15 mouse cellular contexts compared by ENCODE assay signal in the genomic region with DNA sequence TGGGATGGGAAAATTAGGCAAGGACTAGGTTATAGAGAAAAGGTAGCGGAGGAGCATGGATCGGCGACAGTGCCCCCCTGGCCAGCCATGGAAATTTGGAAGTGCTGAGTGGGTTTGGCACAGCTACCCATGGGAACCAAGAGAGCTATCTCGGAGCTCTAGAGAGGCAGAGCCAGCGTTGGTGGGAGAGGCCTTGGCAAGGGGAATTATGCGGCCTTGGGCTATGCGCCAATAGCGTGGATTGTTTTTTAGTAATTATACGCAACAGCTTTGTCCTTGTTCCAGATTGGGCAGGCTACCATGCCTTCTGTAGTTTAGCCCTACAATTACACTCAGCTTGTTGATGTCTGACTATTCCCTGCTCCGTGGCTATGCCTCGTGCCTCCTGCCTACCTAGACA. TPM values are rescaled to one million over a fixed set of nuclear protein-coding genes. Genes with fewer than 3 reads are reported as not detected.
A peak's percentile ranks its signal among the peaks of the same experiment; 100 is the strongest.
DNase-seq lines count a peak whose midpoint lies in the region; ATAC-seq and TF ChIP-seq lines count a peak whose summit lies in the region.
"Had no signal": no experiment of that assay in that cellular context is flagged by ENCODE, and none has a peak within 500 bp of the region (broad histone marks: within the 10 kb centered on the region; RNA-seq: fewer than 3 reads in every experiment).

No protein-coding gene starts in this region.

- no peak for TF ChIP-seq CTCF in forebrain, postnatal 0 days (IDR thresholded peaks at IDR 0.05; ENCODE audit: low read depth)

- no peak overlapping the region for H3K27ac ChIP-seq in forebrain, embryonic 14.5 days (ENCODE audit: low read depth, low read length)
- H3K27ac ChIP-seq in forebrain, embryonic 10.5 days: no peak overlapping the region
- no peak overlapping the region for H3K27ac ChIP-seq in forebrain, postnatal 0 days (ENCODE audit: low read depth, low read length)
- H3K27ac ChIP-seq in heart, embryonic 10.5 days: no peak overlapping the region
- H3K27ac ChIP-seq: embryonic facial prominence, embryonic 13.5 days; heart, embryonic 13.5 days; hindbrain, embryonic 14.5 days; kidney, embryonic 15.5 days; macrophage had no signal

- H3K4me1 ChIP-seq in forebrain, embryonic 14.5 days (ENCODE audit: control insufficient read depth, insufficient read depth, low read length): no peaks in the 10 kb centered on the region
- no peaks in the 10 kb centered on the region for H3K4me1 ChIP-seq in forebrain, embryonic 10.5 days
- H3K4me1 ChIP-seq in forebrain, postnatal 0 days (ENCODE audit: insufficient read depth): no peaks in the 10 kb centered on the region
- no peaks in the 10 kb centered on the region for H3K4me1 ChIP-seq in heart, embryonic 10.5 days
- H3K4me1 ChIP-seq: embryonic facial prominence, embryonic 13.5 days; heart, embryonic 13.5 days; kidney, embryonic 15.5 days had no signal

- no peak overlapping the region for H3K4me2 ChIP-seq in forebrain, embryonic 14.5 days (ENCODE audit: low read length)
- H3K4me2 ChIP-seq in forebrain, postnatal 0 days (ENCODE audit: low read depth): no peak overlapping the region
- H3K4me2 ChIP-seq: embryonic facial prominence, embryonic 13.5 days; heart, embryonic 13.5 days; hindbrain, embryonic 14.5 days; kidney, embryonic 15.5 days; liver, embryonic 11.5 days had no signal

- H3K36me3 ChIP-seq in forebrain, embryonic 14.5 days (ENCODE audit: control insufficient read depth, insufficient read depth, low read length): no peaks in the 10 kb centered on the region
- H3K36me3 ChIP-seq in forebrain, embryonic 10.5 days (replicated peaks): no peaks in the 10 kb centered on the region
- H3K36me3 ChIP-seq in forebrain, postnatal 0 days (ENCODE audit: insufficient read depth): no peaks in the 10 kb centered on the region
- H3K36me3 ChIP-seq in heart, embryonic 10.5 days: no peaks in the 10 kb centered on the region
- H3K36me3 ChIP-seq: embryonic facial prominence, embryonic 13.5 days; heart, embryonic 13.5 days; kidney, embryonic 15.5 days had no signal

- peak; percentile 72 for DNase-seq in forebrain, embryonic 14.5 days (ENCODE audit: low spot score)
- DNase-seq in forebrain, embryonic 10.5 days (ENCODE audit: extremely low spot score, low spot score): no peak
- peak; percentile 68 for DNase-seq in ovary, adult 18-20 months (ENCODE audit: low spot score)
- DNase-seq in ovary, postnatal 10 days (ENCODE audit: low spot score): no peak
- peak; percentile 74 for DNase-seq in forebrain, postnatal 0 days
- no peak for DNase-seq in B cell, adult 2 months
- DNase-seq in heart, embryonic 10.5 days (ENCODE audit: low spot score): no peak
- DNase-seq: cerebellum, adult 9-11 months; thymus, postnatal 14 days had no signal

- no peak overlapping the region for H3K9ac ChIP-seq in forebrain, embryonic 14.5 days (ENCODE audit: low read length)
- H3K9ac ChIP-seq in forebrain, postnatal 0 days: no peak overlapping the region
- H3K9ac ChIP-seq: embryonic facial prominence, embryonic 13.5 days; heart, embryonic 13.5 days; hindbrain, embryonic 14.5 days; kidney, embryonic 15.5 days had no signal

- WGBS in forebrain, embryonic 14.5 days: 49% methylated on average over 11 of the region's 11 CpGs
- WGBS in forebrain, embryonic 10.5 days: 95% methylated on average over 11 of the region's 11 CpGs
- WGBS in forebrain, postnatal 0 days: 40% methylated on average over 11 of the region's 11 CpGs
- 89% methylated on average over 11 of the region's 11 CpGs for WGBS in heart, embryonic 10.5 days

- H3K9me3 ChIP-seq in forebrain, embryonic 14.5 days (replicated peaks; ENCODE audit: control insufficient read depth, low read length): no peaks in the 10 kb centered on the region
- H3K9me3 ChIP-seq in forebrain, embryonic 10.5 days: no peaks in the 10 kb centered on the region
- no peaks in the 10 kb centered on the region for H3K9me3 ChIP-seq in forebrain, postnatal 0 days (ENCODE audit: low read length)
- no peaks in the 10 kb centered on the region for H3K9me3 ChIP-seq in heart, embryonic 10.5 days
- H3K9me3 ChIP-seq: embryonic facial prominence, embryonic 13.5 days; heart, embryonic 13.5 days; kidney, embryonic 15.5 days had no signal

- no peak overlapping the region for H3K4me3 ChIP-seq in forebrain, embryonic 14.5 days (ENCODE audit: low read depth, low read length)
- H3K4me3 ChIP-seq in forebrain, embryonic 10.5 days: no peak overlapping the region
- no peak overlapping the region for H3K4me3 ChIP-seq in forebrain, postnatal 0 days (ENCODE audit: low read depth, low read length)
- H3K4me3 ChIP-seq in heart, embryonic 10.5 days: no peak overlapping the region
- H3K4me3 ChIP-seq: embryonic facial prominence, embryonic 13.5 days; heart, embryonic 13.5 days; kidney, embryonic 15.5 days had no signal

- ATAC-seq in forebrain, embryonic 14.5 days: peak; percentile 50; the same call in 1 of the 2 replicates
- peak; percentile 77 for ATAC-seq in forebrain, postnatal 0 days

- no peaks in the 10 kb centered on the region for H3K27me3 ChIP-seq in forebrain, embryonic 14.5 days (replicated peaks; ENCODE audit: control insufficient read depth, insufficient read depth, low read length)
- no peaks in the 10 kb centered on the region for H3K27me3 ChIP-seq in forebrain, embryonic 10.5 days (ENCODE audit: poor library complexity, severe bottlenecking)
- H3K27me3 ChIP-seq in forebrain, postnatal 0 days (ENCODE audit: insufficient read depth, low read length): no peaks in the 10 kb centered on the region
- H3K27me3 ChIP-seq in heart, embryonic 10.5 days (ENCODE audit: insufficient read depth, poor library complexity, severe bottlenecking): no peaks in the 10 kb centered on the region
- H3K27me3 ChIP-seq: embryonic facial prominence, embryonic 13.5 days; heart, embryonic 13.5 days; kidney, embryonic 15.5 days had no signal

RNA-seq across cellular contexts. Expression of gene Abca6, which starts 15.2 kb away (rescaled TPM):
- polyA plus RNA-seq in forebrain, embryonic 14.5 days (2014; fragmentation: Nextera tagmentation; extraction: Ambion mirVana): 0.06 and 0.31 TPM in 2 replicates
- polyA plus RNA-seq in forebrain, embryonic 10.5 days (2016; fragmentation: Nextera tagmentation; extraction: Ambion mirVana): 0.02 and 0.15 TPM in 2 replicates
- total RNA-seq in forebrain, postnatal 0 days (2014; rRNA removed): 0.85 and 2.0 TPM in 2 replicates
- polyA plus RNA-seq in forebrain, postnatal 0 days (2015; fragmentation: Nextera tagmentation; extraction: Ambion mirVana): 0.39 and 0.91 TPM in 2 replicates
- 0.18 and 0.55 TPM in 2 replicates for polyA plus RNA-seq in heart, embryonic 10.5 days (2016; fragmentation: Nextera tagmentation; extraction: Ambion mirVana)

Comparison
In these comparisons a context has a peak if more than half of its experiments do, and no peak if none do; other contexts are left out.
1. DNase-seq: peak in forebrain, embryonic 14.5 days (single experiment), ovary, adult 18-20 months (single experiment) and forebrain, postnatal 0 days (single experiment); none in forebrain, embryonic 10.5 days (single experiment), ovary, postnatal 10 days (single experiment), B cell, adult 2 months (0 of 2) and heart, embryonic 10.5 days (single experiment).